Mouse (Mus musculus): Measurements from ENCODE around the gene Sh2d3c. TPM values are rescaled to one million over a fixed set of nuclear protein-coding genes. Genes with fewer than 3 reads are reported as not detected.

Gene Sh2d3c
- polyA plus RNA-seq, 1 experiment from 2014 or later: 33.7 TPM

DNA sequence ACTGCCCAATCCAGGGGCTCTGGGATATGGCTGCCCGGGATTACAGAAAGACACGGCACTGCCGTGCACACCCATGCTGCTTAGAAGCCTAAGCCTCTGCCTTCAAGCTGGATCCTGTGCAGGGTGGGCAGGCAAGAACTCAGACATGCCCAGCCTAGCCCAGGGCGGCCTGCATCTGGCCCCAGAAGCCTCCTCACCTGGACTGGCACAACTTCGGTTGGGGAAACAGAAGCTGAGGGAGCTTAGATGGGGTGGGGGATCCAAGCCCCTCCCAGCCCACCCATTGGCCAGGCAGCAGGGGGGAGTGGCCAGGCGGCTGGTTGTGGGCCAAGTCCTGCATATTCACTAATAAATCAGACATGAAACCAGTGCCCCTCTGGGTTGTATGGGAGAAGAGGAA is 39.1 kb upstream of the Sh2d3c start:
- WGBS: 65% methylated on average over 6 of the region's 6 CpGs
- no peak for DNase-seq (ENCODE audit: low spot score)
- H3K4me2 ChIP-seq (ENCODE audit: low read depth, low read length, severe bottlenecking): no peak overlapping the region

DNA sequence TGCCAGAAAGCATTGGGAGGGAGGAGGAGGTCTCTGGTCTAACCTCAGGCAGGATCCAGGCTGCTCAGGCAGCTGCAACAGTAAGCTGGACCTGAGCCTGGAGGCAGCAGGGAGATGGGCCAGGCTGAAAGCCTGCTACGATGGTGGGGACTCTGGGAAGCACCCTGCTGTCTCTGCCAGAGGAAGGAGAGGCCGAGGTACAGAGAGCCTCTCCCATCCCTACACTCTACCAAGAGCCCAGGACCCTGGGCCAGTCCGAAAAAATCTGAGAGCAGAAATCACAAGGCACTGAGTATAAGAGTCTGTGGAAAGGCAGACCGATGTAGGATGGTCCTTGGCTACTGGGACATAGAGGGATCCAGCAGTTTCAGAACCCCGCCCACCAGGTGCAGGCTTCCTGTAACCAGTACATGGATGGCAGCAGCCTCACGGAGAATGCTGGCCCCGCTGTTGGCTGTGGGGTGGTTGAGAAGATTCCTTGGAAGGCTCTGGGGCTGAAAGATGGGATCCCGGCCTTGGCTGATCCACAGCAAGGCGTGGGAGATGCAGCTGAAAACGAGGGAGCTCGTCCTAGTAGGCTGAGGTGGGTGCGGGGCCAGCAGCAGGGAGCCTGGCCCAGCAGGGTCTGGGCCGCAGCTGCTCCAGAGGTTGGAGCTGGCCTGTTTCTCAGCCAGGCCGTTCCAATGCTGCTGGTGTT is 38.0 kb upstream of the Sh2d3c start:
- Histone ChIP-seq H3K9me3 (ENCODE audit: control insufficient read depth, low read length) (no peaks in the 10 kb centered on the region), H3K27ac (ENCODE audit: low read depth, low read length) (no peak overlapping the region), H3K9ac (ENCODE audit: low read length) (no peak overlapping the region), H3K4me1 (replicated peaks; ENCODE audit: control insufficient read depth, insufficient read depth, low read length) (no peaks in the 10 kb centered on the region), H3K4me2 (ENCODE audit: low read depth, low read length, severe bottlenecking) (no peak overlapping the region), H3K36me3 (ENCODE audit: control insufficient read depth, insufficient read depth, low read length) (no peaks in the 10 kb centered on the region; the same call in 1 of the 2 replicates), H3K4me3 (ENCODE audit: low read depth, low read length) (no peak overlapping the region), H3K27me3 (ENCODE audit: control insufficient read depth, insufficient read depth, low read length) (no peaks in the 10 kb centered on the region)
- 86% methylated on average over 14 of the region's 14 CpGs for WGBS
- ATAC-seq (replicated peaks; ENCODE audit: low FRiP score) (no peak), DNase-seq (ENCODE audit: low spot score) (no peak)

More for the DNA sequence above, 39.1 kb upstream of the Sh2d3c start:
- Histone ChIP-seq H3K4me3 (ENCODE audit: low read depth, low read length) (no peak overlapping the region), H3K4me1 (replicated peaks; ENCODE audit: control insufficient read depth, insufficient read depth, low read length) (no peaks in the 10 kb centered on the region), H3K9ac (ENCODE audit: low read length) (no peak overlapping the region), H3K27me3 (ENCODE audit: control insufficient read depth, insufficient read depth, low read length) (no peaks in the 10 kb centered on the region), H3K36me3 (ENCODE audit: control insufficient read depth, insufficient read depth, low read length) (no peaks in the 10 kb centered on the region; the same call in 1 of the 2 replicates), H3K9me3 (ENCODE audit: control insufficient read depth, low read length) (no peaks in the 10 kb centered on the region), H3K27ac (ENCODE audit: low read depth, low read length) (no peak overlapping the region)
- ATAC-seq (replicated peaks; ENCODE audit: low FRiP score): no peak

DNA sequence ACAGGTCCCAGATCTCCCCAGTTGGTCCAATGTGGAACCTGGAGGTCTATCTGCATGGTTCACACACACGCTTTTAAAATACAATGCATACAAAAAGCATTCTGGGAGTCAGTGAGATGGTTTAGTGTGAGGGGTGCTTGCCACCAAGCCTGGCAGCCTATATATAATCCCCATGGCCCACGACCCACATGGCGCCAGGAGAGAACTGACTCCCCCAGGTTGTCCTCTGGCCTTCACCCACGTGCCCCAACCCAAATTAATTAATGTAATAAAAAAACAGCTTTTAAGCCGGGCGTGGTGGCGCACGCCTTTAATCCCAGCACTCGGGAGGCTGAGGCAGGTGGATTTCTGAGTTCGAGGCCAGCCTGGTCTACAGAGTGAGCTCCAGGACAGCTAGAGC is 37.2 kb upstream of the Sh2d3c start:
- H3K4me2 ChIP-seq (ENCODE audit: low read depth, low read length, severe bottlenecking): no peak overlapping the region
- no peaks in the 10 kb centered on the region for H3K9me3 ChIP-seq (ENCODE audit: control insufficient read depth, low read length)
- H3K27ac ChIP-seq (ENCODE audit: low read depth, low read length): no peak overlapping the region
- WGBS: 93% methylated on average over 10 of the region's 10 CpGs
- DNase-seq (ENCODE audit: low spot score): no peak
- H3K4me3 ChIP-seq (ENCODE audit: low read depth, low read length): no peak overlapping the region
- no peaks in the 10 kb centered on the region for H3K4me1 ChIP-seq (replicated peaks; ENCODE audit: control insufficient read depth, insufficient read depth, low read length)
- H3K36me3 ChIP-seq (ENCODE audit: control insufficient read depth, insufficient read depth, low read length): no peaks in the 10 kb centered on the region; the same call in 1 of the 2 replicates
- H3K27me3 ChIP-seq (ENCODE audit: control insufficient read depth, insufficient read depth, low read length): no peaks in the 10 kb centered on the region
- no peak for ATAC-seq (replicated peaks; ENCODE audit: low FRiP score)
- no peak overlapping the region for H3K9ac ChIP-seq (ENCODE audit: low read length)

DNA sequence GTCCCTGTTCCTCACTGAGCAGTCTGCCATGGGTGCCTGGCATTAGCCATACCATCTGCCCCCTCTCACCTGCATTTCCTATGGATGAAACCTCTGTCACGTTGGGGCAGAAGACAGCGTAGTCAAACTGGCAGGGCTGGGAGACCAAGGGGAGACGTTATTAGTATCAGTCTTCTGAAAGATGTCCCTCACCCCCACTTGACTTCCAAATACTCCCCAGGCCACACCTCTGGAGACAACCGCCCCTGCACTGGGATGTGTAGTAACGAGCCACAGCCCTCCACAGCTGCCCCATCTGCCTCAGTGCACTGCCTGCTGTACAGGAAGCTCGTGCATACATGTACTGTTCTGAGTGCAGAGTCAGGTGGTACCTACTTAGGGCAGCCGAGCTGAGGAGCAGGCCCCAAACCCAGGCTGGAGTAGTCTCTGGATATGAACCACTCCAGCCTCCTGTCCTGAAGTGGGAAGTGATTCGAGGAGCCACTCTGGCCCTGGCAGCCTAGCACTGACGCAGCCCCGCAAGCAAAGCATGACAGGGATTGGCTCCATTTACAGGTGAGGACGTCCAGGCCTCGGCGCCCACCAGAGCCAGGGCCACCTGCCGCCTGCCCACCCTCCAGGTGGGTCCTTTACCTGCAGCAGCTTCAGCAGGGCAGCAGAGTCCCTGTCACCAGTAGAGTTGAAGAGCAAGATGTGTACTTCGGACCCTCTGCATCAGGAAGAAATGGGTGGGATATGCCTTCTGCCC is 36.0 kb upstream of the Sh2d3c start:
- no peak overlapping the region for H3K4me2 ChIP-seq (ENCODE audit: low read depth, low read length, severe bottlenecking)
- H3K27ac ChIP-seq (ENCODE audit: low read depth, low read length): no peak overlapping the region
- H3K27me3 ChIP-seq (ENCODE audit: control insufficient read depth, insufficient read depth, low read length): no peaks in the 10 kb centered on the region
- H3K4me3 ChIP-seq (ENCODE audit: low read depth, low read length): no peak overlapping the region
- no peaks in the 10 kb centered on the region; the same call in 1 of the 2 replicates for H3K36me3 ChIP-seq (ENCODE audit: control insufficient read depth, insufficient read depth, low read length)
- ATAC-seq (replicated peaks; ENCODE audit: low FRiP score): no peak
- no peaks in the 10 kb centered on the region for H3K4me1 ChIP-seq (replicated peaks; ENCODE audit: control insufficient read depth, insufficient read depth, low read length)
- no peak overlapping the region for H3K9ac ChIP-seq (ENCODE audit: low read length)
- WGBS: 93% methylated on average over 15 of the region's 15 CpGs
- no peaks in the 10 kb centered on the region for H3K9me3 ChIP-seq (ENCODE audit: control insufficient read depth, low read length)
- no peak for DNase-seq (ENCODE audit: low spot score)

DNA sequence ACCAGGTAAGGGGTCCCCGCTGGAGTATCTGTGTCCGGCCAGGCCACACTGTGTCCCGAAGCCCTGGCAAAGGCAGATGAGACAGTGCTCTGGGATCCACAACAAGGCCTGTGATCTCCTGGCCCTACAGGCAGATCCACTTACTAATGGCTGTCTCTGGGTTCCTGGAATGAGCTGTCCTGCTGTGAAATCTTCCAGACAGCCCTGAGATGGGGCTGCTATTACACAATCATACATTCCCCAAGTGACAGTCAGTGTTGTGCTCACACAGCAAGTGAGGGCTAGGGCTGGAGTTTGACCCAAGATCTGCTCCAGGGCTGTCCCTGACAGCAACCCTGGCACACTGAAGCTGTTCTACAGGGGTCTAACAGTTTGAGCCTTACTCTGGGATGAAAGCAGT is 35.0 kb upstream of the Sh2d3c start:
- WGBS: 95% methylated on average over 3 of the region's 3 CpGs
- no peak overlapping the region for H3K4me2 ChIP-seq (ENCODE audit: low read depth, low read length, severe bottlenecking)
- DNase-seq (ENCODE audit: low spot score): no peak

DNA sequence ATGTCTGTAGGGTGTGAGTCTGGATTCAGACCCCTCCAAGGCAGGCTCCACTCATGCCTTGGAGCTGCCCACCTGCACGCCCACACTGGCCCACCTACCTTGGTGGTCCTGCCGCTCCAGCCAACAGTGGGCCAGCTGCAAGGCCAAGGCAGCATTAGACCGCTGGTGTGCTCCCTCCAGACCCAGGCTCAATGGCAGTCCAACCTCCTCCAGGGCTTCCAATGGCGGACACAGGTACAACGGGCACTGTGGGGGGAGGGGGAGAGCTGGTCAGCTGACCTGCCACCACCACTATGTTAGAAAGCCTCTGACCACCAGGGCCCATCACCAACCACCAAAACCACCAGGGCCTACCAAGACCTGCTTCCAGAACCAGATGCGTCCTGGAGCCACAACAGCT is 34.2 kb upstream of the Sh2d3c start:
- H3K4me1 ChIP-seq (replicated peaks; ENCODE audit: control insufficient read depth, insufficient read depth, low read length): no peaks in the 10 kb centered on the region
- no peak overlapping the region for H3K9ac ChIP-seq (ENCODE audit: low read length)
- H3K27me3 ChIP-seq (ENCODE audit: control insufficient read depth, insufficient read depth, low read length): no peaks in the 10 kb centered on the region
- WGBS: 85% methylated on average over 6 of the region's 6 CpGs
- no peak overlapping the region for H3K4me3 ChIP-seq (ENCODE audit: low read depth, low read length)
- no peak overlapping the region for H3K4me2 ChIP-seq (ENCODE audit: low read depth, low read length, severe bottlenecking)
- ATAC-seq (replicated peaks; ENCODE audit: low FRiP score) (no peak), DNase-seq (ENCODE audit: low spot score) (no peak)
- H3K36me3 ChIP-seq (ENCODE audit: control insufficient read depth, insufficient read depth, low read length): no peaks in the 10 kb centered on the region; the same call in 1 of the 2 replicates
- no peak overlapping the region for H3K27ac ChIP-seq (ENCODE audit: low read depth, low read length)
- no peaks in the 10 kb centered on the region for H3K9me3 ChIP-seq (ENCODE audit: control insufficient read depth, low read length)

More for the DNA sequence above, 35.0 kb upstream of the Sh2d3c start:
- no peak overlapping the region for H3K27ac ChIP-seq (ENCODE audit: low read depth, low read length)
- H3K9me3 ChIP-seq (ENCODE audit: control insufficient read depth, low read length): no peaks in the 10 kb centered on the region
- H3K4me3 ChIP-seq (ENCODE audit: low read depth, low read length): no peak overlapping the region
- ATAC-seq (replicated peaks; ENCODE audit: low FRiP score): no peak
- no peaks in the 10 kb centered on the region for H3K4me1 ChIP-seq (replicated peaks; ENCODE audit: control insufficient read depth, insufficient read depth, low read length)
- no peaks in the 10 kb centered on the region; the same call in 1 of the 2 replicates for H3K36me3 ChIP-seq (ENCODE audit: control insufficient read depth, insufficient read depth, low read length)
- H3K9ac ChIP-seq (ENCODE audit: low read length): no peak overlapping the region
- H3K27me3 ChIP-seq (ENCODE audit: control insufficient read depth, insufficient read depth, low read length): no peaks in the 10 kb centered on the region

DNA sequence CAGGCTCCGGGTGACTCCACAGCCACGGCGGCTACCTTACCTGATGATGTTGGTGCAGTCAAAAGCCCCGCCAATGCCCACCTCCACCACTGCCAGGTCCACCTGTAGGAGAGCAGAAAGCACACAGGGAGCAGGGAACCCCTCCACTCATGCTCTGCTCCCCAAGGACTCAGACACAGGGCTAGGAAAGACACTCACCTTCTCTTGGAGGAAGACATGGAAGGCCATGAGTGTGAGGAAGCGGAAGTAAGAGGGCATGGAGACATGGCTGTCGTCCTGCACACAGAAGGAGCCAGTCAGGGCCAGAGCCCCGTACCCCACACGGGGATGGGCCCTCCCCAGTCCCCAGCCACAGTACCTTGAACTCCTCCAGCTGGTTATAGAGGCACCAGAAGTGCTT is 33.3 kb upstream of the Sh2d3c start:
- no peaks in the 10 kb centered on the region for H3K4me1 ChIP-seq (replicated peaks; ENCODE audit: control insufficient read depth, insufficient read depth, low read length)
- no peaks in the 10 kb centered on the region for H3K27me3 ChIP-seq (ENCODE audit: control insufficient read depth, insufficient read depth, low read length)
- no peak overlapping the region for H3K4me3 ChIP-seq (ENCODE audit: low read depth, low read length)
- WGBS: 90% methylated on average over 8 of the region's 8 CpGs
- no peak overlapping the region for H3K4me2 ChIP-seq (ENCODE audit: low read depth, low read length, severe bottlenecking)
- no peak overlapping the region for H3K27ac ChIP-seq (ENCODE audit: low read depth, low read length)
- no peaks in the 10 kb centered on the region; the same call in 1 of the 2 replicates for H3K36me3 ChIP-seq (ENCODE audit: control insufficient read depth, insufficient read depth, low read length)
- H3K9ac ChIP-seq (ENCODE audit: low read length): no peak overlapping the region
- DNase-seq (ENCODE audit: low spot score): no peak
- ATAC-seq (replicated peaks; ENCODE audit: low FRiP score): no peak
- no peaks in the 10 kb centered on the region for H3K9me3 ChIP-seq (ENCODE audit: control insufficient read depth, low read length)

DNA sequence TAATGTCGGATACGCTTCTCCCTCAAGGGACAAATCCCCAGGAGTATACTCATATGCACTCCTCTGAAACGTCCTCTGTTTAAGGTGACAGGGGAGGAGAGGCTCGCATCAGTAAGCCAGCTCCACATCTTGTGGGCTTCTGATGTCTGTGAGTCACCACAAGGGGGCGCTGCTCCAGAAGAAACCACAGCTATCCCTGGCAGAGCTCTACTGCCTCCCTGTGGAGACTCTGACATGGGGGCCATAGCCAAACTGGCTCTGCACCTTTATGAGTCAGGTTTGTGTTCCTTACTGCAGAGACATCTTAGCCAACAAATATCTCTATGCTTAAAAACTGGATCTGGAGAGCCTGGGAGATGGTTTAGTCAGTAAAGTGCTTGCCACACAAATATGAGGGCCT is 31.4 kb upstream of the Sh2d3c start:
- no peaks in the 10 kb centered on the region; the same call in 1 of the 2 replicates for H3K36me3 ChIP-seq (ENCODE audit: control insufficient read depth, insufficient read depth, low read length)
- 17% methylated on average over 5 of the region's 5 CpGs for WGBS
- DNase-seq (ENCODE audit: low spot score): peak; percentile 93

More for the DNA sequence above, 31.4 kb upstream of the Sh2d3c start:
- Histone ChIP-seq H3K27me3 (ENCODE audit: control insufficient read depth, insufficient read depth, low read length) (no peaks in the 10 kb centered on the region), H3K27ac (ENCODE audit: low read depth, low read length) (no peak overlapping the region), H3K4me3 (ENCODE audit: low read depth, low read length) (no peak overlapping the region), H3K4me1 (replicated peaks; ENCODE audit: control insufficient read depth, insufficient read depth, low read length) (peaks cover 4% of the 10 kb centered on the region; the same call in 1 of the 2 replicates), H3K9me3 (ENCODE audit: control insufficient read depth, low read length) (no peaks in the 10 kb centered on the region), H3K4me2 (ENCODE audit: low read depth, low read length, severe bottlenecking) (no peak overlapping the region), H3K9ac (ENCODE audit: low read length) (no peak overlapping the region)
- no peak for ATAC-seq (replicated peaks; ENCODE audit: low FRiP score)
